Mouse (Mus musculus): ENCODE measurements around the gene Fam83f.

The Fam83f gene

GRCm38 (mm10) chr15:80683151-80683550 is 11.5 kb downstream of the Fam83f start:
- no peak for TF ChIP-seq GATA4 (IDR thresholded peaks at IDR 0.05; ENCODE audit: insufficient replicate concordance, low read length)

GRCm38 (mm10) chr15:80683990-80684389 is 12.3 kb downstream of the Fam83f start:
- TF ChIP-seq GATA4 (IDR thresholded peaks at IDR 0.05; ENCODE audit: insufficient replicate concordance, low read length) = no peak

GRCm38 (mm10) chr15:80684786-80685602 is 13.3 kb downstream of the Fam83f start:
- TF ChIP-seq GATA4 (IDR thresholded peaks at IDR 0.05; ENCODE audit: insufficient replicate concordance, low read length) = peak; percentile 18; the same call in 1 of the 2 replicates

- TF ChIP-seq GATA4 (IDR thresholded peaks at IDR 0.05; ENCODE audit: insufficient replicate concordance, low read length) = no peak
Observed at GRCm38 (mm10) chr15:80685603-80685895, 13.9 kb downstream of the Fam83f start.

- no peak for TF ChIP-seq GATA4 (IDR thresholded peaks at IDR 0.05; ENCODE audit: insufficient replicate concordance, low read length)
Observed at GRCm38 (mm10) chr15:80688536-80688935, 16.9 kb downstream of the Fam83f start.

- TF ChIP-seq GATA4 (IDR thresholded peaks at IDR 0.05; ENCODE audit: insufficient replicate concordance, low read length) = no peak
Observed at GRCm38 (mm10) chr15:80693492-80693891, 21.8 kb downstream of the Fam83f start.

- no peak for TF ChIP-seq GATA4 (IDR thresholded peaks at IDR 0.05; ENCODE audit: insufficient replicate concordance, low read length)
Observed at GRCm38 (mm10) chr15:80694125-80694910, 22.7 kb downstream of the Fam83f start.

GRCm38 (mm10) chr15:80697564-80697963 is 25.9 kb downstream of the Fam83f start:
- no peak for TF ChIP-seq GATA4 (IDR thresholded peaks at IDR 0.05; ENCODE audit: insufficient replicate concordance, low read length)

- no peak for TF ChIP-seq GATA4 (IDR thresholded peaks at IDR 0.05; ENCODE audit: insufficient replicate concordance, low read length)
Observed at GRCm38 (mm10) chr15:80701481-80702257, 30.0 kb downstream of the Fam83f start.

- TF ChIP-seq GATA4 (IDR thresholded peaks at IDR 0.05; ENCODE audit: insufficient replicate concordance, low read length) = no peak
Observed at GRCm38 (mm10) chr15:80702910-80703309, 31.3 kb downstream of the Fam83f start.

- TF ChIP-seq GATA4 (IDR thresholded peaks at IDR 0.05; ENCODE audit: insufficient replicate concordance, low read length) = no peak
Observed at GRCm38 (mm10) chr15:80703495-80703894, 31.8 kb downstream of the Fam83f start.

GRCm38 (mm10) chr15:80704267-80704666 is 32.6 kb downstream of the Fam83f start:
- no peak for TF ChIP-seq GATA4 (IDR thresholded peaks at IDR 0.05; ENCODE audit: insufficient replicate concordance, low read length)

GRCm38 (mm10) chr15:80705828-80706549 is 34.3 kb downstream of the Fam83f start:
- no peak for TF ChIP-seq GATA4 (IDR thresholded peaks at IDR 0.05; ENCODE audit: insufficient replicate concordance, low read length)

- no peak for TF ChIP-seq GATA4 (IDR thresholded peaks at IDR 0.05; ENCODE audit: insufficient replicate concordance, low read length)
Observed at GRCm38 (mm10) chr15:80706596-80706995, 34.9 kb downstream of the Fam83f start.

- TF ChIP-seq GATA4 (IDR thresholded peaks at IDR 0.05; ENCODE audit: insufficient replicate concordance, low read length) = peak; percentile 64; the same call in 1 of the 2 replicates
Observed at GRCm38 (mm10) chr15:80707088-80707487, 35.4 kb downstream of the Fam83f start.

All from liver, adult (tissue).